Mouse (Mus musculus) midbrain, postnatal 0 days (tissue): ENCODE data around the gene Rad18. TPM values are rescaled to one million over a fixed set of nuclear protein-coding genes. Genes with fewer than 3 reads are reported as not detected.

Experiments used
- ATAC-seq: fragments of 200-750 bp; cut with Nextera tagmentation; 2 replicates; pipeline ENCODE4 v1.8.0; 2017; ENCODE audit warnings: moderate number of reproducible peaks, mild to moderate bottlenecking, moderate TSS enrichment, moderate library complexity; ENCODE audit not compliant: low FRiP score
- DNase-seq: peaks from one replicate; pipeline ENCODE4 v3.0.0-alpha.2; 2015; ENCODE audit warnings: low spot score
- H3K27ac ChIP-seq: fragments of 300-500 bp; sonication (generic); 2 replicates; pipeline ENCODE4 v1.5.1; 2014; ENCODE audit warnings: low read depth, mild to moderate bottlenecking, low read length, mixed read lengths
- H3K27me3 ChIP-seq: fragments of 300-500 bp; sonication (generic); 2 replicates; pipeline ENCODE4 v1.6.1; 2014; ENCODE audit warnings: low read length, control low read depth, mixed read lengths; ENCODE audit not compliant: insufficient read depth
- H3K36me3 ChIP-seq: fragments of 300-500 bp; sonication (generic); 2 replicates; pipeline ENCODE4 v1.6.1; 2014; ENCODE audit warnings: low read length, control low read depth, mixed read lengths; ENCODE audit not compliant: insufficient read depth
- H3K4me1 ChIP-seq: fragments of 300-500 bp; sonication (generic); 2 replicates; pipeline ENCODE4 v1.6.1; 2014; ENCODE audit warnings: mild to moderate bottlenecking, control low read depth, antibody characterized with exemption, low read length, mixed read lengths; ENCODE audit not compliant: insufficient read depth
- H3K4me2 ChIP-seq: fragments of 300-500 bp; sonication (generic); 2 replicates; pipeline ENCODE4 v1.6.1; 2014; ENCODE audit warnings: low read depth, mild to moderate bottlenecking, low read length, mixed read lengths; ENCODE audit not compliant: poor library complexity, severe bottlenecking
- H3K4me3 ChIP-seq: fragments of 300-500 bp; sonication (generic); 2 replicates; pipeline ENCODE4 v1.5.1; 2014; ENCODE audit warnings: low read depth, mild to moderate bottlenecking, low read length, moderate library complexity
- H3K9ac ChIP-seq: fragments of 300-500 bp; sonication (generic); replicated peaks from 2 replicates; pipeline ENCODE4 v1.6.1; 2014; ENCODE audit warnings: mild to moderate bottlenecking, low read length, moderate library complexity, mixed read lengths; ENCODE audit not compliant: poor library complexity, severe bottlenecking
- H3K9me3 ChIP-seq: fragments of 300-500 bp; sonication (generic); 2 replicates; pipeline ENCODE4 v1.6.1; 2016; ENCODE audit warnings: low read length, control low read depth
- CTCF ChIP-seq: IDR thresholded peaks from 2 replicates; pipeline ENCODE4 v1.5.1; 2016; ENCODE audit warnings: antibody characterized with exemption, mild to moderate bottlenecking
- WGBS: fragments of 180-500 bp; shearing (Covaris S2); extraction: QIAGEN DNeasy Blood & Tissue Kit; methylation state at CpG from one replicate; pipeline ENCODE4 v1.1.7; 2014; 5-methylcytosine and 5-hydroxymethylcytosine counted together
- polyA plus RNA-seq: library from polyadenylated mRNA; unstranded; fragments of >200 nt; fragmentation: Nextera tagmentation; extraction: Ambion mirVana; gene quantifications from 2 replicates; pipeline ENCODE4 v1.2.1, GENCODE M21; 2015
- total RNA-seq: library from RNA; depleted of rRNA; stranded (reverse); fragments of >200 nt; gene quantifications from 2 replicates; pipeline ENCODE4 v1.2.3, GENCODE M21; 2014

The Rad18 gene
- total and polyA plus RNA-seq, 2 experiments from 2014 or later, result 6.4 to 13.5 TPM

- Histone ChIP-seq H3K4me3 (no peak overlapping the region), H3K27ac (no peak overlapping the region), H3K9me3 (no peaks in the 10 kb centered on the region), H3K4me2 (no peak overlapping the region), H3K27me3 (no peaks in the 10 kb centered on the region), H3K4me1 (no peaks in the 10 kb centered on the region), H3K36me3 (no peaks in the 10 kb centered on the region), H3K9ac (no peak overlapping the region)
- no peak for ATAC-seq
- TF ChIP-seq CTCF, result no peak
- 75% methylated on average over 4 of the region's 4 CpGs for WGBS
- no peak for DNase-seq
Observed at GRCm38 (mm10) chr6:112630291-112630690, 66.2 kb downstream of the Rad18 start.

- no peak for DNase-seq
Observed at GRCm38 (mm10) chr6:112628301-112628700, 68.2 kb downstream of the Rad18 start.

GRCm38 (mm10) chr6:112622321-112622720 lies 74.2 kb downstream of the Rad18 start:
- no peak for TF ChIP-seq CTCF
- no peaks in the 10 kb centered on the region for H3K9me3 ChIP-seq
- H3K9ac ChIP-seq, result no peak overlapping the region
- DNase-seq (peak; percentile 9), ATAC-seq (no peak)
- H3K27ac ChIP-seq, result no peak overlapping the region
- H3K4me2 ChIP-seq, result no peak overlapping the region
- H3K27me3 ChIP-seq, result no peaks in the 10 kb centered on the region
- H3K36me3 ChIP-seq, result no peaks in the 10 kb centered on the region
- H3K4me1 ChIP-seq, result no peaks in the 10 kb centered on the region
- no peak overlapping the region for H3K4me3 ChIP-seq
- 85% methylated on average over 4 of the region's 4 CpGs for WGBS

More at GRCm38 (mm10) chr6:112628301-112628700, 68.2 kb downstream of the Rad18 start:
- Histone ChIP-seq H3K27ac (no peak overlapping the region), H3K9me3 (no peaks in the 10 kb centered on the region), H3K4me2 (no peak overlapping the region), H3K9ac (no peak overlapping the region), H3K4me1 (no peaks in the 10 kb centered on the region), H3K27me3 (no peaks in the 10 kb centered on the region), H3K4me3 (no peak overlapping the region), H3K36me3 (no peaks in the 10 kb centered on the region)
- TF ChIP-seq CTCF, result no peak
- 75% methylated on average over 8 of the region's 8 CpGs for WGBS
- ATAC-seq, result no peak

GRCm38 (mm10) chr6:112620027-112620426 lies 76.5 kb downstream of the Rad18 start:
- Histone ChIP-seq H3K9me3 (no peaks in the 10 kb centered on the region), H3K36me3 (no peaks in the 10 kb centered on the region), H3K27ac (no peak overlapping the region), H3K4me2 (no peak overlapping the region), H3K27me3 (no peaks in the 10 kb centered on the region), H3K4me1 (no peaks in the 10 kb centered on the region), H3K4me3 (no peak overlapping the region), H3K9ac (no peak overlapping the region)
- no peak for TF ChIP-seq CTCF
- 91% methylated on average over 5 of the region's 5 CpGs for WGBS
- ATAC-seq, result no peak
- DNase-seq, result no peak

- Histone ChIP-seq H3K36me3 (no peaks in the 10 kb centered on the region), H3K27me3 (no peaks in the 10 kb centered on the region), H3K9ac (no peak overlapping the region), H3K4me2 (no peak overlapping the region), H3K9me3 (no peaks in the 10 kb centered on the region), H3K4me3 (no peak overlapping the region), H3K4me1 (no peaks in the 10 kb centered on the region), H3K27ac (no peak overlapping the region)
- no peak for TF ChIP-seq CTCF
- ATAC-seq, result no peak
- DNase-seq, result no peak
- 93% methylated on average over 4 of the region's 4 CpGs for WGBS
Observed at GRCm38 (mm10) chr6:112617728-112618318, 78.7 kb downstream of the Rad18 start.

GRCm38 (mm10) chr6:112609027-112609426 lies 87.5 kb downstream of the Rad18 start:
- Histone ChIP-seq H3K4me2 (no peak overlapping the region), H3K36me3 (no peaks in the 10 kb centered on the region), H3K27me3 (no peaks in the 10 kb centered on the region), H3K4me1 (no peaks in the 10 kb centered on the region), H3K4me3 (no peak overlapping the region; the same call in 1 of the 2 replicates), H3K9me3 (no peaks in the 10 kb centered on the region), H3K27ac (no peak overlapping the region), H3K9ac (no peak overlapping the region)
- ATAC-seq, result no peak
- TF ChIP-seq CTCF, result no peak
- peak; percentile 28 for DNase-seq
- WGBS, result 65% methylated on average over 4 of the region's 4 CpGs
